ENCODE assay signal across 1 mouse cellular context in genomic region chr1:143664786-143665185, GRCm38 (mm10). TPM values are rescaled to one million over a fixed set of nuclear protein-coding genes. Genes with fewer than 3 reads are reported as not detected.
"Had no signal": no experiment of that assay in that cellular context is flagged by ENCODE, and none has a peak within 500 bp of the region (broad histone marks: within the 10 kb centered on the region; RNA-seq: fewer than 3 reads in every experiment).

No protein-coding gene starts in this region.

RNA-seq across cellular contexts. Expression of gene B3galt2, which starts 24.3 kb away (rescaled TPM):
- polyA plus RNA-seq: liver, adult 2 months had no signal
